Mouse (Mus musculus) cerebral cortex, adult 2 months (tissue): ENCODE measurements around the gene Lrig1.

ENCODE experiments used
- WGBS: fragments of 180-500 bp; shearing (Covaris S2); methylation state at CpG from one replicate; pipeline ENCODE4 v1.1.7; 2018; 5-methylcytosine and 5-hydroxymethylcytosine counted together

Gene Lrig1

DNA sequence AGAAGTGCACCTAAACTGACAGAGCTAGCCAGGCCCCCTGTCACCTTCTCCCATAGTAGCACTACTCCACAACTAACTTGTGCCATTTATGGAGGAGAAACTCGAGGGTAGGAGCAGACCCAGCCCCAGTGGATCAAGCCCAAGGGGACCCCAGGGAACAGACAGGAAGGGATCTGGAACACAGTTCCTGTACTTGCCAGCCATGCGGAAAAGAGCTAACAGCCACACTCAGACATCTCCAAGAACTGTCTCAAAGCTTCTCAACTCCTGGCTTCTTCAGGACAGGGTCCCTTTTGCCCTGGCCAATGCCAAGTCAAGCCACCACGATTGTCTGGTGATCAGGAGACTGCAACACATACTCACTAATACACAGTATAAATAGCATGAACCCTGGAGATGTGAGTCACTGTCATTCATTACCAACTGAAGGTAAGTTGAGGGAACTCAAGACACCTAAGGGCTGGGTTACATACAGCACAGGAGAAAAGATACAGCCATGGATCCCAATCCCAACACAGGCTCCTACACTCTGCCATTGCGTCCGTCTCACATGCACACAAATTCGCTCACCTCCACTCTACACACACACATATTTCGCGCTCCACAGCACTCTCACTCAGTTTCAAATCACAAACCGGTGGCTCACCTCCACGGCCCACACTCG, 1.3 kb downstream of the Lrig1 start:
- 20% methylated on average over 11 of the region's 11 CpGs for WGBS

DNA sequence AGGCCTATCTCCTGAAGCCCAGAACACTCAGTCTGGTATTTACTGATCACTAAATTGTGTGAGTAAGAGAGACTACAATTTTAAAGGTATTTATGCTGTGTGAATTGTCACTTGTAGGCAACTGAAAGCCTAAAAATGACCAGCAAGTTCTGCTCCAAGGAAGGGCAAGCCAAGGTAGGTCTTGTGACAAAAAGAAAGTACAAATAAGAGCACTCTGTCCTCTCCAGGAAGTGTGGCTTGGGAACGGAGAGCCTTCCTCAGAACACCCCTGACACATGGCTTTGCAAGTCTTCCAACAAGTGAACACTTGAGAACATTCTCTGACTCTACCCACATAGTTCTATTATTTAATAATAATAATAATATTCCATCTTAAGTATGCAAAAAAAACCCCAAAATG, 2.5 kb downstream of the Lrig1 start:
- WGBS = 67% methylated on average over 1 of the region's 1 CpGs

- WGBS = 72% methylated on average over 10 of the region's 10 CpGs
Measured at GRCm38 (mm10) chr6:94696182-94697080, 3.5 kb downstream of the Lrig1 start.

GRCm38 (mm10) chr6:94695121-94695930, 4.6 kb downstream of the Lrig1 start:
- 66% methylated on average over 9 of the region's 9 CpGs for WGBS

- WGBS = 62% methylated on average over 1 of the region's 1 CpGs
Measured at GRCm38 (mm10) chr6:94694481-94694880, 5.5 kb downstream of the Lrig1 start.

DNA sequence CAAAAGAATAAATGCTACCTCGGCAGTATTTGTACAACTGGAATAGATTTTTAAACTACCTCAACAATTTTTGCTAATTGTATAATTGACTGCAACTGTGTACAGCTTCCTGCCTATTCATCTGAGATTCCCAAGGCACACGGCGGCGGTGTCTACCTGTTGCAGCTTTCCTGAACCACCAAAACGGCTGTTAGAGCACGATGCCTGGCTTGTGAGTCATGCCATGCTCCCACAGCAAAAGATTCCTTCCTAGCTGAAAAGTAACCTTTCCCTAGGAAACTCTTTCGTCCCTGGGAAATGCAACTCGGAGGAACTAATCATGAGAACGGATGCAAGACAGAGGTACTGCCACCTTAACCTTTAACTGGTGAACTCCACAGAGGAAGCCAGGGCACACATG, 6.9 kb downstream of the Lrig1 start:
- WGBS = 60% methylated on average over 9 of the region's 9 CpGs

GRCm38 (mm10) chr6:94692003-94692402, 8.0 kb downstream of the Lrig1 start:
- WGBS = 85% methylated on average over 2 of the region's 2 CpGs

DNA sequence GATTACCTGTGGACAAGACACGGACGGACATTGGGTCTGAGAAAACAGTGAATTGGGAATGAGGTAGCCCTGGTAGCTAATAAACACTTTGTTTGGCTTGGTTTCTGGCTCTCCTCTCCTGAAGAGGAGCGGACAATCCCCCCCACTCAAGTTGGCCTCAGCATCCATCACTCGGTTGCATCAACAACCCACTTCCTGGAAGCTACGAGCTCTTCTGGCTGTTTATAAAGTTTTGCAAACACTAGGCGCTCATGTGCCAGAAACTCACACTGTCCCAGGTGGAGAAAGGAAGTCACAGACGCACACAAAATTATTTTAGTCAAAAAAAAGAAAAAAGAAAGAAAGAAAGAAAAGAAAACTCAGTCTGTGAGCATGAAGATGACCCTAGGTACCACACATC, 9.7 kb downstream of the Lrig1 start:
- 78% methylated on average over 7 of the region's 7 CpGs for WGBS

- WGBS = 63% methylated on average over 4 of the region's 4 CpGs
Measured at GRCm38 (mm10) chr6:94688722-94689121, 11.2 kb downstream of the Lrig1 start.

- WGBS = 71% methylated on average over 6 of the region's 6 CpGs
Measured at GRCm38 (mm10) chr6:94686048-94686447, 13.9 kb downstream of the Lrig1 start.

GRCm38 (mm10) chr6:94685611-94686010, 14.3 kb downstream of the Lrig1 start:
- 56% methylated on average over 6 of the region's 6 CpGs for WGBS

GRCm38 (mm10) chr6:94684844-94685557, 15.0 kb downstream of the Lrig1 start:
- 49% methylated on average over 13 of the region's 13 CpGs for WGBS

DNA sequence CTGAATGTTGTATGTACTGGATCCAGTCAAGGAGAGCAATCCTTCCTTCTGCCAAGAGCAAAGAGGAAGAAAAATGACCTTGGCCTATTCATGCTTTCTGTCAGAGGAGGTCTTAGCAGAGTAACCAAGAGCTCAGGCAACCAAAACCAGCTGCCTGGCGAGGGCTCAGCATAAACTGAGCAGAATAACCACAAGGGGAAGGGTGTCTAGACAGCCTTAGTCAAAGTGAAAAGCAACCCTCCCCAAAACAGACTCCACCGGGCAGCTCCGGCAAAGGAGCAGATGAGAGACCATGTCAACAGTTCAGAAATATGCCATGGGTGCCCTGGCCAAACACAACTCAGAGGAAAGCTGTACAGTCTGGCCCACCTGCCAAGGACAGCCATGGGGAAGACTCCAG, 16.3 kb downstream of the Lrig1 start:
- 70% methylated on average over 3 of the region's 3 CpGs for WGBS

GRCm38 (mm10) chr6:94682270-94682618, 17.7 kb downstream of the Lrig1 start:
- 65% methylated on average over 6 of the region's 6 CpGs for WGBS

- WGBS = 71% methylated on average over 15 of the region's 15 CpGs
Measured at GRCm38 (mm10) chr6:94681446-94682269, 18.3 kb downstream of the Lrig1 start.

GRCm38 (mm10) chr6:94680760-94681445, 19.1 kb downstream of the Lrig1 start:
- WGBS = 78% methylated on average over 5 of the region's 5 CpGs

DNA sequence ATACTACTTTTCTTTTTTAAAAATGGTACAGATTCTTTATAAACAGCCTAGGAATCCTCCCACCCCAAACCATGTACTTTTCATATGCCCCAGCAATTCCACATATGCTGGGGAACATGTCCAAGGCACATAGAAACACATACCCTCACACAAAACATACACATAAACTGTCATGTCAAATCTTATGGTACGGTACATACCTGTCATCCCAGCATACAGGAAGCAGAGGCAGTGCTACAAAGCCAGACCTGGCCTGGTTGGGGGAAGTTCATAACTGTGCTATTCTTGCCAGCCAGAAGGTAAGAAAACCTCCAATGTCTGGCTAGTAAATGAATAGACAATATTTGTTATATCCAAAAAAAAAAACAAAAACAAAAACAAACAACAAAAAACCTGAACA, 20.7 kb downstream of the Lrig1 start:
- 98% methylated on average over 1 of the region's 1 CpGs for WGBS

DNA sequence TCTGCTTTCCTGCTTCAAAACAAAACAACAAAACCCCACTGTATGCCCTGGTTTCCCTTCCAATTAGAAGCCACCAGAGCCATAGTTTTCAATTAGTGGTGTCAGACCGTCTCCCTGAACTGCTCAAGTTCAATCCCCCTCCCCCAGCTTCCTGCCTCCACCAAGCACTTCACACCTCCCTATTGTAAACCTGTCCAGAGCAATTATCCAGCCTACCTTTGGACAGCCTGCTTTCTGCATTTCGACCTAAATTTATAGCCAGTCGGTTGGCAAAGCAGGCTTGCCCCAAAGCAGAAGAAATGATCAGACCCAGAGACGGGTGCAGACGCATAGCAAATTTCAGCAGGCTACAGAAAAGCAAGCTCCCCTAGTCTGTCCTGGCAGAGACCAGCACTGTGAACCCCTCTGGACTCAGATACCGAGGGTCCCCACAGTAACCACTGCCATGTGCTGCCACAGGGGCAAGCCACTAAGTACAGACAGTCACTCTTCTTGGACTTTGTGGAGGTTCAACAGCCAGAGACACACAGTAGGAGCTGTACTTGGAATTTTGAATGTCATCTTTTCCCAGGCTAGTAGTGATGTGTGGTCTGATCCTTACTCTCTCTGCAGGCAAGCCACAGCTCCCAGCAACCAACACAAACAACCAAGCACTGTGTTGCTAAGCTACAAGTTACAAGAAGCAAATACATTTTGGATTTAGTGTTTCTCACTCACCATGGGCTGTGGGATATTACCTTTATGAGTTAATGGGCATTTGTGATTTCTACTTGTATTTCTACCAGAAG, 21.4 kb downstream of the Lrig1 start:
- WGBS = 68% methylated on average over 6 of the region's 6 CpGs

GRCm38 (mm10) chr6:94677448-94677847, 22.5 kb downstream of the Lrig1 start:
- WGBS = 33% methylated on average over 3 of the region's 3 CpGs
